Mouse (Mus musculus) central nervous system, embryonic 14 days (tissue): ENCODE results near the gene Cwf19l1. TPM values are rescaled to one million over a fixed set of nuclear protein-coding genes. Genes with fewer than 3 reads are reported as not detected.

Experiments used
- polyA plus RNA-seq: library from polyadenylated mRNA; depleted of rRNA; stranded (reverse); fragments of >200 nt; gene quantifications from 2 replicates; pipeline ENCODE4 v1.2.3, GENCODE M21; 2012; rRNA removed

The Cwf19l1 gene
- polyA plus RNA-seq = 31.1 and 32.5 TPM in 2 replicates

GRCm38 (mm10) chr19:44135072-44135959, at the start of gene Cwf19l1:
Gene Cwf19l1 (minus strand): TSS chr19:44135876.

GRCm38 (mm10) chr19:44145702-44146567, 10.3 kb upstream of the Cwf19l1 start, which contains the start of gene Bloc1s2:
Gene Bloc1s2 (minus strand): TSS chr19:44146446.

GRCm38 (mm10) chr19:44106831-44107660, 28.6 kb downstream of the Cwf19l1 start, which contains the start of gene Chuk:
Gene Chuk (minus strand): TSS chr19:44107480.

GRCm38 (mm10) chr19:44069121-44069913, 66.4 kb downstream of the Cwf19l1 start, which contains the start of gene Erlin1:
Gene Erlin1 (minus strand): TSS chr19:44069785.

Other genes starting within 250 kb of the Cwf19l1 start
- 14.7 and 16.9 TPM in 2 replicates for gene Dnmbp, start 195.7 kb downstream of the Cwf19l1 start, polyA plus RNA-seq
- gene Cpn1, start 149.3 kb downstream of the Cwf19l1 start, polyA plus RNA-seq = 0.15 and 0.16 TPM in 2 replicates
- 0.05 TPM in 2 replicates for gene Cyp2c23, start 106.7 kb downstream of the Cwf19l1 start, polyA plus RNA-seq
- 21.8 and 23.1 TPM in 2 replicates for gene Erlin1, start 66.1 kb downstream of the Cwf19l1 start, polyA plus RNA-seq
- 119 and 127 TPM in 2 replicates for gene Chuk, start 28.4 kb downstream of the Cwf19l1 start, polyA plus RNA-seq
- gene Bloc1s2, start 10.6 kb upstream of the Cwf19l1 start, polyA plus RNA-seq = 120 and 145 TPM in 2 replicates
- gene Pkd2l1, start 56.6 kb upstream of the Cwf19l1 start, polyA plus RNA-seq = 0.23 and 0.25 TPM in 2 replicates
- gene Scd3, start 67.4 kb upstream of the Cwf19l1 start, polyA plus RNA-seq = 2.2 and 2.3 TPM in 2 replicates
- 313 and 366 TPM in 2 replicates for gene Scd2, start 157.8 kb upstream of the Cwf19l1 start, polyA plus RNA-seq
- 0.25 and 0.27 TPM in 2 replicates for gene Scd4, start 197.2 kb upstream of the Cwf19l1 start, polyA plus RNA-seq